Mouse (Mus musculus) lung, postnatal 0 days (tissue): ENCODE measurements around the gene March5.

ENCODE experiments used
- CTCF ChIP-seq: IDR thresholded peaks from 2 replicates; pipeline ENCODE4 v1.5.1; 2016; ENCODE audit warnings: antibody characterized with exemption, mild to moderate bottlenecking
- EP300 ChIP-seq: IDR thresholded peaks from 2 replicates; pipeline ENCODE4 v1.6.1; 2016; ENCODE audit warnings: antibody characterized with exemption, mild to moderate bottlenecking, control low read depth

- no peak for TF ChIP-seq CTCF
- no peak for TF ChIP-seq EP300
Observed at GRCm38 (mm10) chr19:37173331-37174115, 33.8 kb upstream of the March5 start.
